Mouse (Mus musculus) hindbrain, embryonic 13.5 days (tissue): Measurements from ENCODE around the gene Chst12. TPM values are rescaled to one million over a fixed set of nuclear protein-coding genes. Genes with fewer than 3 reads are reported as not detected.

ENCODE experiments used
- ATAC-seq: fragments of 200-750 bp; cut with Nextera tagmentation; 2 replicates; pipeline ENCODE4 v1.8.0; 2017; ENCODE audit warnings: moderate TSS enrichment; ENCODE audit not compliant: low FRiP score
- H3K27ac ChIP-seq: fragments of 300-500 bp; sonication (generic); 2 replicates; pipeline ENCODE4 v1.5.1; 2015; ENCODE audit warnings: inconsistent platforms, mild to moderate bottlenecking, moderate library complexity
- H3K27me3 ChIP-seq: fragments of 300-500 bp; sonication (generic); 2 replicates; pipeline ENCODE4 v1.6.1; 2015; ENCODE audit warnings: mild to moderate bottlenecking, inconsistent platforms
- H3K36me3 ChIP-seq: fragments of 300-500 bp; sonication (generic); 2 replicates; pipeline ENCODE4 v1.6.1; 2015; ENCODE audit warnings: mild to moderate bottlenecking, inconsistent platforms
- H3K4me1 ChIP-seq: fragments of 300-500 bp; sonication (generic); replicated peaks from 2 replicates; pipeline ENCODE4 v1.6.1; 2015; ENCODE audit warnings: inconsistent platforms
- H3K4me2 ChIP-seq: fragments of 300-500 bp; sonication (generic); 2 replicates; pipeline ENCODE4 v1.6.1; 2015; ENCODE audit warnings: inconsistent platforms, mild to moderate bottlenecking, moderate library complexity
- H3K4me3 ChIP-seq: fragments of 300-500 bp; sonication (generic); 2 replicates; pipeline ENCODE4 v1.5.1; 2015; ENCODE audit warnings: mild to moderate bottlenecking, inconsistent platforms
- H3K9ac ChIP-seq: fragments of 300-500 bp; sonication (generic); 2 replicates; pipeline ENCODE4 v1.6.1; 2015; ENCODE audit warnings: mild to moderate bottlenecking, inconsistent platforms
- H3K9me3 ChIP-seq: fragments of 300-500 bp; sonication (generic); 2 replicates; pipeline ENCODE4 v1.6.1; 2016; ENCODE audit warnings: inconsistent platforms
- WGBS: fragments of 180-500 bp; shearing (Covaris S2); methylation state at CpG from one replicate; pipeline ENCODE4 v1.1.7; 2015; 5-methylcytosine and 5-hydroxymethylcytosine counted together
- polyA plus RNA-seq: library from polyadenylated mRNA; unstranded; fragments of >200 nt; fragmentation: Nextera tagmentation; extraction: Ambion mirVana; gene quantifications from 2 replicates; pipeline ENCODE4 v1.2.1, GENCODE M21; 2015

The Chst12 gene
- polyA plus RNA-seq, 1 experiment from 2014 or later = 19.5 TPM

DNA sequence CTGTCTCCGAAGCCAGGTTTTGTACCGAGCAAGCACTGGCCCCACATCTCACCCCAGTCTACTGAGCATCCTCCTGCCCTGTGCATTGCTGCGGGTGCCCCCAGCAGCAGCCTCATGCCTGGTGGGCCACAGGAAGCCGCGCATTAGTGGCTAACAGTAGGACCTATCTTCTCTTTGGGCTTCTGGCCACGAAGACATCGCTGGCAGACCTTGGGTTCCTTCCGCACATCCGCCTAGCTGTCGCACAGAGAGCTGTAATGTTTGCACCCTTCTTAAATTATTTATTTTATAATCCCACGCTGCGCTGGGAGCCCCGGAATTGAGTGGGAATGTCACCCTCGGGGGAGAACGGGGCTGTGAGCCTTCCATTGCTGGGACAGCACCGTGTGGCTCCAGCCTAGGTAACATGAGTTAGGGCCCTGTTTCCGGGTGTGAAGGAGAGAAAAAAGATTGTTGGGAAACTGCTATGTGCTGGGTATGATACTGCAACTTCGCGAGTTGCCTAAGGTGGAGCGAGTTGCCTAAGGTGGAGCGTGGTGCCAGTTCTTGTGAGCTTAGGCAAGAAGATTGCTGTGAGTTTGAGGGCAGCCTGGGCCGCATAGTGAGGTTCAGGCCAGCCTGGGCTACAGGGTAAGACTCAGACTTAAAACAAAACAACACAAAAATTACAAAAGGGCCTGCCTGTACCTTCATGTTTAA is 895 bp downstream of the Chst12 start:
- peaks cover 13% of the 10 kb centered on the region for H3K27me3 ChIP-seq
- WGBS = 41% methylated on average over 22 of the region's 22 CpGs
- peak overlapping the region; percentile 61 for H3K4me3 ChIP-seq
- peaks cover 68% of the 10 kb centered on the region for H3K4me1 ChIP-seq
- ATAC-seq = peak; percentile 14
- H3K9ac ChIP-seq = peak overlapping the region; percentile 83
- no peaks in the 10 kb centered on the region for H3K9me3 ChIP-seq
- H3K36me3 ChIP-seq = no peaks in the 10 kb centered on the region
- peak overlapping the region; percentile 81 for H3K4me2 ChIP-seq
- H3K27ac ChIP-seq = peak overlapping the region; percentile 78

GRCm38 (mm10) chr5:140507466-140508208 is 2.3 kb downstream of the Chst12 start:
- no peak overlapping the region for H3K4me3 ChIP-seq
- no peak overlapping the region for H3K27ac ChIP-seq
- ATAC-seq = no peak
- H3K4me2 ChIP-seq = 0 out of 2 replicates have a peak overlapping the region, but pooled peaks have one; percentile 81
- H3K9ac ChIP-seq = no peak overlapping the region
- peaks cover 65% of the 10 kb centered on the region for H3K4me1 ChIP-seq
- H3K27me3 ChIP-seq = peaks cover 10% of the 10 kb centered on the region; the same call in 1 of the 2 replicates
- WGBS = 87% methylated on average over 14 of the region's 14 CpGs
- H3K36me3 ChIP-seq = no peaks in the 10 kb centered on the region
- no peaks in the 10 kb centered on the region for H3K9me3 ChIP-seq

- 41% methylated on average over 7 of the region's 8 CpGs for WGBS
- Histone ChIP-seq H3K27ac (no peak overlapping the region), H3K27me3 (0 out of 2 replicates have a peak, but pooled peaks cover 2% of the 10 kb centered on the region), H3K4me1 (peaks cover 57% of the 10 kb centered on the region), H3K4me3 (no peak overlapping the region), H3K4me2 (no peak overlapping the region), H3K9ac (0 out of 2 replicates have a peak overlapping the region, but pooled peaks have one; percentile 2), H3K36me3 (no peaks in the 10 kb centered on the region), H3K9me3 (no peaks in the 10 kb centered on the region)
- no peak for ATAC-seq
Observed at GRCm38 (mm10) chr5:140508686-140509085, 3.3 kb downstream of the Chst12 start.

DNA sequence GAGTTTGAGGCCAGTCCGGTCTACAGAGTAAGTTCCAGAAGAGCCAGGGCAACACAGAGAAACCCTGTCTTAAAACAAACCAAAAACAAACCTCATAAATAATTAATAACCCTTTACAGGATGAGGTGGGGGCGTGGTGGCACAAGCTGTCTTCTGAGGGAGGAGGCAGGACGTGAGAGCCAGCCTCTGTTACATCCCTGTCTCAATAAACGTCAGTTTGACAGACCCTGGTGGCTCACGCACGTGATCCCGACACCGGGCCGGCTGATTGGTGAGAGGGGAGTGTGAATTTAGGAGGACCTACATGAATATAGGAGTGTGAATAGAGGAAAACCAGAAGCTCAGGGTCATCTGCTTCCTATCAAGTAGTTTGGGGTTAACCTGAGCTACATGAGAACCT is 3.9 kb downstream of the Chst12 start:
- peaks cover 61% of the 10 kb centered on the region for H3K4me1 ChIP-seq

DNA sequence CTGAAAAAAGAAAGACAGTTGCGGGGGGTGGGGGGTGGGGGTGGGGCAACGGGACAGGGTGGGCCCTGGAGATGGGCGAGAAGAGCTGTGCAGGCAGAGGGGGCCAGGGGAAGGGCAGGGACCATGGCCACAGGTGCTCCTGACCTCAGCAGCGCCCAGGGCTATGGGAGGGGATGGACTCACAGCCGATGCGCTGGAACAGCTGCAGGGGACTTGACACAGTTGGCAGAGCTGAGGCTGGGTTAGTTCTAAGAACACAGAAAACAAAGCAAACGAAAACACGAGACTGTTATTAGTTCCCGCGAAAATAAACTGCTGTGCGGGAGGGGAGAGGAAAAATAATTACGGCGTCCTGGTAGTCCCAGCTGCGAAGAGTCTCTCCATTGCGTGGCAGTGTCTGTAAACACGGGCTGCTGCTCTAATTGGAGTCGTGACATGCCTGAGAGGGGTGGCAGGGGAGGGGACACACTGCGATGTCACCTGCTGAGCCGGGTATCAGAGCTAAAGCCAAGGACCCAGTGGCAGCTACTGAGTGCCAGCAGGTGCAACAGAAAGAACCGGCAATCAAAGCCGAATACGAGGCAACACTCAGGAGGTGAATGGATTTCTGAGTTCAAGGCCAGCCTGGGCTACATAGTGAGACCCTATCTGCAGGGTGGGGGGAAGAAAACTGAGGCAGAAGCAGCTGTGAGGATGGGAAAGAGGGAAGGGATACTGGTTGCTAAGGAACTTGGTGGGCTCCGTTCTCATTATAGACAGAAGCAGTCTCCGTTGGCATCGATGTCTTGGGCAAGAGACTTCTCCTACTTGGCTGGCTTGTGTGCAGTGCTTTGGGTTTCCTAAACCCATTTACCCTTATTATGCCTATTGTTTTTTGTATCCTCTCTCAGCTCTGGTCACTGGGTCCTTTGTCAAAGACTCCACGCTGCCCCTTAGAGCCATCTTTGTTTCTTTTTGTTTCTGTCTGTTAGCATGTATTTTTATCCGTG is 5.0 kb downstream of the Chst12 start:
- 43% methylated on average over 27 of the region's 27 CpGs for WGBS
- peak overlapping the region; percentile 34 for H3K4me2 ChIP-seq
- H3K27me3 ChIP-seq = no peaks in the 10 kb centered on the region
- no peaks in the 10 kb centered on the region for H3K9me3 ChIP-seq
- peak overlapping the region; percentile 64; the same call in 1 of the 2 replicates for H3K27ac ChIP-seq
- H3K9ac ChIP-seq = peak overlapping the region; percentile 35; the same call in 1 of the 2 replicates
- peaks cover 59% of the 10 kb centered on the region for H3K4me1 ChIP-seq
- no peak overlapping the region for H3K4me3 ChIP-seq
- no peak for ATAC-seq
- no peaks in the 10 kb centered on the region for H3K36me3 ChIP-seq

More for the DNA sequence above, 3.9 kb downstream of the Chst12 start:
- Histone ChIP-seq H3K27me3 (no peaks in the 10 kb centered on the region), H3K36me3 (no peaks in the 10 kb centered on the region), H3K9me3 (no peaks in the 10 kb centered on the region), H3K4me3 (no peak overlapping the region), H3K9ac (0 out of 2 replicates have a peak overlapping the region, but pooled peaks have one; percentile 2), H3K4me2 (no peak overlapping the region), H3K27ac (no peak overlapping the region)
- no peak for ATAC-seq
- WGBS = 34% methylated on average over 9 of the region's 9 CpGs

DNA sequence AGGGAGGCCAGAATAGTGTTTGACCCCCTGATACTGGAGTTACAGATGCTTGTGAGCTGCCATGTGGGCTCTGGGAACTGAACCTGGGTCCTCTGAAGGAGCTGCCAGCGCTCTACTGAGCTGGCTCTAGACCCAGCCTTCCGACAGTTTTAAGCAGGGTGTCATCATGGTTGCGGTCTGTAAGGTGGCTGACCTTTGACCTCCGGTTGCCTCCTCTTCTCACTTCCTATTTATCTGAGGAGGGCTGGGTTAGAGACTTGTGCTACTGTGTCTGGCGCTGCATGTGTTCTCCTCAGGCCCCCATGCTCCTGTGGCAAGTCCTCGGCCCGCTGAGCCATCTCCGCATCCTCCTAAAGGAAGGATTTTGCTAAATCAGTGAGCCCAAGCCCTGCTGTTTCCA is 8.6 kb downstream of the Chst12 start:
- 82% methylated on average over 8 of the region's 8 CpGs for WGBS
- no peaks in the 10 kb centered on the region for H3K9me3 ChIP-seq
- no peak overlapping the region for H3K27ac ChIP-seq

DNA sequence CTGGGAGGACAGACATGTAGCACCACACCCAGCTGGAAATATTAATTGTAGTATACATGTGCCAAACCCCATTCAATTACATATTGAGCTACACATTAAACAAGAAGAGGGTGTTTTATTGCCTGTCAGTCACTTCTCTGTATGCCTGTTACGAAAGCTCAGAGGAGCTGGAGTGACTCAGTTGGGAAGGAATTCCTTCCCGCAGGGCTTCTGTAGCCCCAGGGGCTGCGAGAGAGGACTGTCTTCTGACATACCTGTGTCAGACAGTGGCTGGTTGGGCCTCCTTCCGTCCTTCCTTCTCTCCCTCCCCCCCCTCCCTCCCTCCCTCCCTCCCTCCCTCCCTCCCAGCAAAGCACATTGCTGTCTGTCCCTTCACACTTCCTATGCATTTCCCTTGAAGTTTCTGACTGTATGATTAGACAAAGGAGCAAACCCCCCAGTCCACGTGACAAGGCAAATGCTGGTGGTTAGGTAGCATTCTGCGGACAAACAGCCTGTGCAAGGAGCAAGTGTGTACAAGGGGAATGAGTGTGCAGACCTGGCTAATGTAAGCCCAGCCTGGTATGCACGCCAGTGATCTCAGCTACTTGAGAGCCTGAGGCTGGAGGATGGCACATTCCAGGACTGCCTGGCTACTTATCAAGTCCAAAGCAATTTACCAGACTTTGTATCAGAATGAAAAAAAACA is 9.6 kb downstream of the Chst12 start:
- no peak overlapping the region for H3K4me2 ChIP-seq
- H3K27me3 ChIP-seq = no peaks in the 10 kb centered on the region
- no peak overlapping the region for H3K27ac ChIP-seq
- H3K36me3 ChIP-seq = no peaks in the 10 kb centered on the region
- peaks cover 19% of the 10 kb centered on the region for H3K4me1 ChIP-seq
- ATAC-seq = no peak
- H3K9me3 ChIP-seq = no peaks in the 10 kb centered on the region
- no peak overlapping the region for H3K9ac ChIP-seq
- no peak overlapping the region for H3K4me3 ChIP-seq
- WGBS = 62% methylated on average over 7 of the region's 7 CpGs

More for the DNA sequence above, 8.6 kb downstream of the Chst12 start:
- peaks cover 28% of the 10 kb centered on the region for H3K4me1 ChIP-seq
- H3K36me3 ChIP-seq = no peaks in the 10 kb centered on the region
- no peaks in the 10 kb centered on the region for H3K27me3 ChIP-seq
- no peak overlapping the region for H3K4me3 ChIP-seq
- ATAC-seq = no peak
- no peak overlapping the region for H3K4me2 ChIP-seq
- H3K9ac ChIP-seq = no peak overlapping the region

- Histone ChIP-seq H3K4me3 (no peak overlapping the region), H3K9me3 (no peaks in the 10 kb centered on the region), H3K36me3 (no peaks in the 10 kb centered on the region), H3K4me2 (no peak overlapping the region), H3K27ac (no peak overlapping the region), H3K27me3 (no peaks in the 10 kb centered on the region), H3K4me1 (peaks cover 10% of the 10 kb centered on the region), H3K9ac (no peak overlapping the region)
- no peak for ATAC-seq
- 91% methylated on average over 21 of the region's 21 CpGs for WGBS
Observed at GRCm38 (mm10) chr5:140517159-140517920, 12.0 kb downstream of the Chst12 start.

DNA sequence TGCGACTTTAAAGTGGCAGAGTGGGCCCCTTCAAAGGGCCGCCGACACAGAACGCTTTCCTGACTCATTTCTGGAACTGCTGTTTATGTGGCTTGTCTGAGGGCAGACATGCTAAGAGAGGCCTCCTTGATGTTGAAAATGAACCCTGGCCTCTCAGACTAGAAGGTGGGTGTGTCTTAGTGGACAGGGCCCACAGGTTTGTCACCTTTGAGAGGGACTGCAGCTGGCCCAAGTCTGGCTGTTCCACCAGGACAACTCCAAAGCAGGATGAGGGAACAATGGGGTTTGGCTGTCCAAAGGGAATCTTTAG is 12.5 kb downstream of the Chst12 start:
- no peak overlapping the region for H3K9ac ChIP-seq
- H3K4me3 ChIP-seq = no peak overlapping the region
- no peak overlapping the region for H3K27ac ChIP-seq
- H3K4me2 ChIP-seq = no peak overlapping the region
- 81% methylated on average over 4 of the region's 4 CpGs for WGBS
- peaks cover 10% of the 10 kb centered on the region for H3K4me1 ChIP-seq
- no peaks in the 10 kb centered on the region for H3K9me3 ChIP-seq
- ATAC-seq = no peak
- H3K36me3 ChIP-seq = no peaks in the 10 kb centered on the region
- H3K27me3 ChIP-seq = no peaks in the 10 kb centered on the region

- Histone ChIP-seq H3K4me1 (no peaks in the 10 kb centered on the region), H3K27me3 (no peaks in the 10 kb centered on the region), H3K27ac (no peak overlapping the region), H3K9me3 (no peaks in the 10 kb centered on the region), H3K4me3 (no peak overlapping the region), H3K36me3 (peaks cover 29% of the 10 kb centered on the region), H3K9ac (no peak overlapping the region), H3K4me2 (no peak overlapping the region)
- WGBS = 92% methylated on average over 1 of the region's 1 CpGs
- ATAC-seq = no peak
Observed at GRCm38 (mm10) chr5:140521196-140521595, 15.8 kb downstream of the Chst12 start.

DNA sequence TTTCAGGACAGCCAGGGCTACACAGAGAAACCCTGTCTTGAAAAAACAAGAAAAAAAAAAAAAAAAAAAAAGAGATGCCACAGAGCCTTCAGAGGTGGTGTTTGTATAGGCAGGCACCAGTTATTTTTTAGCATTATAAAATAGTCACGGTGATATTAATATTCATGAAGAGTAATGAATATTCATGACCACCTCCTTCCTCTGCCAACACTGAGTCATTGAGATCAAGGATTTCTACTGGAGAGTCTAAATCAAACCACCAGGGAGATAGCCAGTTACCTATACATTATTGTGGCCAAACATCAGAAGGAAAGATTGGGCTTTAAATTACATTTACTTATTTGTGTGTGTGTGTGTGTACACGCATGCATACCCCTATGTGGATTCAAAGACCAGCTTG is 21.4 kb downstream of the Chst12 start:
- no peak overlapping the region for H3K9ac ChIP-seq

More for the DNA sequence above, 21.4 kb downstream of the Chst12 start:
- WGBS = 62% methylated on average over 2 of the region's 2 CpGs
- Histone ChIP-seq H3K4me1 (0 out of 2 replicates have a peak, but pooled peaks cover 3% of the 10 kb centered on the region), H3K36me3 (peaks cover 51% of the 10 kb centered on the region), H3K27ac (no peak overlapping the region), H3K4me3 (no peak overlapping the region), H3K4me2 (no peak overlapping the region), H3K9me3 (no peaks in the 10 kb centered on the region), H3K27me3 (no peaks in the 10 kb centered on the region)
- ATAC-seq = no peak
